Mouse (Mus musculus) skeletal muscle tissue, postnatal 0 days (tissue): ENCODE results near the gene Atp11c. TPM values are rescaled to one million over a fixed set of nuclear protein-coding genes. Genes with fewer than 3 reads are reported as not detected.

Experiments used
- microRNA counts: library from miRNA; unstranded; fragments of <30 nt; microRNA quantifications from one replicate; lab custom pipeline; 2015
- microRNA-seq, 2 experiments: library from miRNA; unstranded; fragments of <30 nt; microRNA quantifications; one replicate each; pipeline ENCODE4; 2016
- polyA plus RNA-seq: library from polyadenylated mRNA; unstranded; fragments of >200 nt; fragmentation: Nextera tagmentation; extraction: Ambion mirVana; gene quantifications from 2 replicates; pipeline ENCODE4 v1.2.1, GENCODE M21; 2015

Atp11c gene
- polyA plus RNA-seq, result 2.0 and 2.4 TPM in 2 replicates

DNA sequence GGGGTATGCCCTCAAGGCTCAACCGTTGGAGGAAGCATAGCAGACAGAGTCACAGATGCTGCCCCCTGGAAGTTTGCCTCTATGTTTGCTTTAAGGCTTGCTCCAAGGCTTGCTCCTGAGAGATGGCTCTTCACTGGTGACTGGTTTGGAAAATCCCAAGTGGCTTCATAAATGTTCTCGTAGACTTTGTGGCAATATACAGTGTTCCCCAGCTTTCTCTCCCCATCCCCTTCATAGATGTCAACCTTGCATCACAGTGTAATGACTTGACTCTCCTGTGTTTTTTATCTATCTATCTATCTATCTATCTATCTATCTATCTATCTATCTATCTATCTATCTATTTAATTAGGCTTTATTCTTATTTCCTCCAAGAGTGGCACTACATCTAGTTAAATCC lies at the start of gene Atp11c:
Gene Atp11c, minus strand, starts transcription at position 101 of the 400 bp plus-strand sequence.

DNA sequence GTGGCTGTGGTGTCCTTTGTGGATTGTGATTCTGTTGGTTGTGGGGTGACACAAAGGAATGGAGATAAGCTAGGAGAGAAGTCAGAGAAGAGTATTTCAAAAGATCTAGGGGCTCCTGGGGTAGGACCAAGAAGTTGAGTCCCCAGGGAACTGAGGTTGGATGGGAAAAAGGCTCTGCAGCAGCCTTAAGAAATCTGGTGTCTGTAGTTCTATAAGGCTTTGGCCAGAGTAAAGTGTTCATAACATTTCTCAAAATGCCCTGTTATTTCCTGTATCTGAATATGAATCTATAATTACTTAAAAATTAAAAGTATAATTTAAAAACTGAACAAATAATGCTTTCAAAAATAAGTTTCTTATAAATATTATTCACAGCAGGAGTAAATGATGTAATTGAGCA lies 53.3 kb downstream of the Atp11c start, which contains the start of gene Gm7073:
Gene Gm7073, minus strand, starts transcription at position 101 of the 400 bp plus-strand sequence.

DNA sequence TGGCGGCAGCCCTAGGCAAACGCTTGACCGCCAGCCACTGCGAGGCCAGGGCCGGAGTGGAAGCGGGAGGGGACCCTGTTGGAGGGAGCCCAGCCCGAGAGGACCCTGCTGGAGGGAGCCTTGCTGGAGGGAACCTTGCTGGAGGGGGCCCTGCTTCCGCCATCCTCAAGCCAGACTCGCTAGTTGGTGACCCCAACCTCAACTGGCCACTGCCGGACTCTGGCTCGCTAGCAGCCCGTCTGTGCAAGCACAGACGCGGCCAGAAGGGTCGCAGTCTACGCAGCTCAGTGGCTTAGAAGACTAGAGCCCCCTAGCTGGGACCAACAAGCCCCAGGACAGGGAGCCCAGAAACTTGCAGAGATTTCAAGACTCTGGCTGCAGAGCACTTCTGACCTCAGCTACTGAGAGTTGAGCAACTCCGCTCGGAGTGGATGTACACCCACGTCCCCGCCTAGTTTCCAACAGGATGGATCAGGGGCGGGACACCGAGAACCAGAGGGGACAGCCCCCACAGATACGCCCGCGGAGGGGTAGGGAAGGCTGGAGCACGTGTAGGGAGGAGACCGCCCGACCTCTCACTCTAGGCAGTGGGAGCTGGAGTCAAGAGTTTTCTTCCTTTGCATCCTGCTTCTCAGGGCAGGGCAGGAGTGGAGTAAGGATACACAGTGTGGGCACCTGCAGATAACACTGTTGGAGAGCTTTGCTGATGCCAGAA lies 413.6 kb downstream of the Atp11c start, which contains the start of gene Mcf2:
Gene Mcf2, minus strand, starts transcription at position 346 of the 715 bp plus-strand sequence.

MicroRNA genes within 50 kb of the gene (microRNA counts, 519-probe panel; counts per million panel counts)
- 296 counts per million, percentile 58 among the panel's probes with 10 or more counts for microRNA mmu-miR-505 (lab: Ali Mortazavi, UCI)

Small RNA genes within 50 kb of the gene (microRNA-seq; reads per million reads assigned to microRNA genes)
- gene Mir505, result 27.2 to 31.8 reads per million in 2 experiments

Other genes with a start within 250 kb of the Atp11c start
- gene Gm7073, start 53.4 kb downstream of the Atp11c start, polyA plus RNA-seq, result not detected in 2 replicates